In genomic region chr1:145847047-145847446, GRCm38 (mm10) we compare ENCODE assay signal across 19 mouse cellular contexts.
DNase-seq lines count a peak whose midpoint lies in the region; ATAC-seq and TF ChIP-seq lines count a peak whose summit lies in the region.
"Had no signal": no experiment of that assay in that cellular context is flagged by ENCODE, and none has a peak within 500 bp of the region (broad histone marks: within the 10 kb centered on the region; RNA-seq: fewer than 3 reads in every experiment).

No protein-coding gene starts in this region.

- ATAC-seq in frontal cortex, adult (ENCODE audit: low TSS enrichment), result peak; percentile 98
- ATAC-seq: activated CD4-positive, CD25-positive, alpha-beta regulatory T cell, adult 4 months; CD4-positive, CD25-positive, alpha-beta regulatory T cell, adult 4 months; Patski had no signal

- TF ChIP-seq CTCF in left cerebral cortex, adult 2 months (IDR thresholded peaks at IDR 0.05), result no peak

- intact Hi-C loops in left cerebral cortex, adult 2 months (cut with DNase I), result loop anchor here (5.0 kb wide), 1 partner anchor 385 kb away; no protein-coding TSS in a partner anchor

- peak overlapping the region; percentile 57 for H3K27ac ChIP-seq in left cerebral cortex, adult 2 months

- H3K4me3 ChIP-seq in left cerebral cortex, adult 2 months, result no peak overlapping the region

- no peak for DNase-seq in frontal cortex, adult 2 months (ENCODE audit: extremely low spot score in 1 of 2, low spot score in 1 of 2)
- DNase-seq in left cerebral cortex, adult 2 months (ENCODE audit: extremely low spot score in 1 of 2, low spot score in 2 of 2), result no peak
- no peak for DNase-seq in left cerebral cortex, adult 8-10 months (ENCODE audit: low spot score in 2 of 2)
- peak; percentile 10 for DNase-seq in telencephalon, adult 2 months (ENCODE audit: low read depth, low spot score)
- no peak for DNase-seq in kidney, postnatal 14 days
- DNase-seq: adrenal gland, adult 2 months; adrenal gland, adult 8-10 months; adrenal gland, postnatal 10 days; adrenal gland, postnatal 14 days; adrenal gland, postnatal 25 days; adrenal gland, postnatal 36 days; B cell, adult 2 months; cerebellum, adult 11 months; cerebellum, adult 11-12 months; cerebellum, adult 18-20 months had no signal
